Mouse (Mus musculus): ENCODE data around the gene Ednra.

The Ednra gene

GRCm38 (mm10) chr8:77640093-77640839 is 84.0 kb downstream of the Ednra start:
- no peak for DNase-seq (ENCODE audit: low read depth)

GRCm38 (mm10) chr8:77637593-77637992 is 86.7 kb downstream of the Ednra start:
- DNase-seq (ENCODE audit: low read depth) = no peak

DNA sequence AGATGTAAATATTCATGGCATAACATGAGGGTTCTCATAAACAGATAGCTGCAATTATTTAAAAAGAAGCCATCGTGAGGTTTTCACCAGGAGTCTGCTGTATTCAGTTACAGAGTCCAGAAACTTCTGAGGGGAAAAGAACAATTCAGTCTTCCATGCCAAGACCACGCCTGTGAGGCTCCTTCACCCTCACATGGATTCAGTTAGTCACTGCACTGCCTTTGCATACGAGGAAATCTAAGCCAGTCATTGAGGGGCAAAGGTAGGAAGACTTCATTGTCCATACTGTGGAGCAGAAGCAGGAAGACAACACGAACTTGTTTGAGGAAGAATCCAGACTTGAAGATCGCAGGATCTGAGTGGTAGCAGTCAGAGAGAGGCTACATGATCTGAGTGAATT is 90.2 kb downstream of the Ednra start:
- DNase-seq (ENCODE audit: low read depth) = no peak

GRCm38 (mm10) chr8:77633211-77633610 is 91.1 kb downstream of the Ednra start:
- no peak for DNase-seq (ENCODE audit: low read depth)

- DNase-seq (ENCODE audit: low read depth) = no peak
Measured at GRCm38 (mm10) chr8:77630691-77631090, 93.6 kb downstream of the Ednra start.

DNA sequence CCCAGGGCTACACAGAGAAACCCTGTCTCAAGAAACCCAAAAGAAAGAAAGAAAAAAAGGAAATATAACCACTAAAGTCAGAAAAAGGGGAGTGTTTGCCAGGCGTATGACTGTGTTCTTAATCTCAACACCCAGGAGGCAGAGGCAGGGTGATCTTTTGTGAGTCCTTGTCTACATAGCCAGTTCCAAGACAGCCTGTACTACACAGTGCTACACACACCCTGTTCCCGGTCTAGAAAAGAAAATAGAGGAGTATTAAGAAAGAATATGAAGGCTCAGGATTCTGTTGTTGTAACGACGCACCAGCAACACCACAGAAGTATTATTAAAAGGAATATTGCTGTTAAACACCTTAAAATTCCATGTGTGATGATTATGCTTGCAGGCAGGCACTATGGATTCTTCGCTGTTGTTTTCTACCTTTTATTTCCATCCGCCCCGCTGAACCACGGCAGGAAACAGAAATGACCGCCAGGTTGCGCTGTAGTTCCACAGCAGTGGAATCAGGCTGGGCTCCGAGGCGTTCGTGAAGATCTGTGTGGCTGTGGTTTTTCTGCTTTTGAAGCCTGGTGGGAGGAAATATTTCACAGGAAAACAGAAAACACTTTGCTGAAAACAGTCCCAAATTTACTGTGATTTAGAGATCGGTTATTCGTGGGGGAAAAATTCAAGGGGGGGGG is 94.3 kb downstream of the Ednra start:
- peak; percentile 26 for DNase-seq (ENCODE audit: low read depth)

GRCm38 (mm10) chr8:77623677-77624209 is 100.5 kb downstream of the Ednra start:
- no peak for DNase-seq (ENCODE audit: low read depth)

DNA sequence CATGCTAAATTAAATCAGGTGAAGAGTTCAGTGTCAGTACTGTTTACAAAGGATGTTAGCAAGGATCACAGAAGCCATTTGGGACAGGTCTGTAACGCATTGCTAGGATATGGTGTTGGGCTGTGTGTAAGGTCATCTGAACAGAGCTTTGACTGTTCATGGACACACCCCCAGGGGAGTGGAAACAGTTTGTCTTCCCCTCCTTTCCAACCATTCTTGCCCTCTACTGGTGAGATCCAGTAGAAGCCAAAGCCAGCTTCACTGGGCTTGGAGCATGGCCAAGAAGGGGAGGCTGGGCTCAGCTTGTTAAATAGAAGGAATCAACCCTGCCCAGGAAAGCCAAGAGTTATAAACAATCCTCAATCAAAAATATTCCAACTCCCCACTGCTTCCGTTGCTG is 106.3 kb downstream of the Ednra start:
- DNase-seq (ENCODE audit: low read depth) = peak; percentile 43

All from fibroblast of lung, adult 2 months (primary cell).